Mouse (Mus musculus) stomach, postnatal 0 days (tissue): ENCODE measurements around the gene Aldh1a2. TPM values are rescaled to one million over a fixed set of nuclear protein-coding genes. Genes with fewer than 3 reads are reported as not detected.

Experiments used
- ATAC-seq: fragments of 200-750 bp; cut with Nextera tagmentation; 2 replicates; pipeline ENCODE4 v1.8.0; 2017; ENCODE audit not compliant: low FRiP score, low TSS enrichment
- DNase-seq: peaks from one replicate; pipeline ENCODE4 v3.0.0-alpha.2; 2016; ENCODE audit warnings: low spot score
- H3K27ac ChIP-seq: fragments of 300-500 bp; sonication (generic); replicated peaks from 2 replicates; pipeline ENCODE4 v1.5.1; 2014; ENCODE audit warnings: mild to moderate bottlenecking, control low read depth
- H3K27me3 ChIP-seq: fragments of 300-500 bp; sonication (generic); 2 replicates; pipeline ENCODE4 v1.6.1; 2014; ENCODE audit warnings: low read length; ENCODE audit not compliant: control insufficient read depth, insufficient read depth
- H3K36me3 ChIP-seq: fragments of 300-500 bp; sonication (generic); 2 replicates; pipeline ENCODE4 v1.6.1; 2014; ENCODE audit warnings: low read length, mixed read lengths; ENCODE audit not compliant: control insufficient read depth, insufficient read depth
- H3K4me1 ChIP-seq: fragments of 300-500 bp; sonication (generic); replicated peaks from 2 replicates; pipeline ENCODE4 v1.6.1; 2014; ENCODE audit warnings: antibody characterized with exemption; ENCODE audit not compliant: control insufficient read depth, insufficient read depth
- H3K4me2 ChIP-seq: fragments of 300-500 bp; sonication (generic); replicated peaks from 2 replicates; pipeline ENCODE4 v1.6.1; 2014; ENCODE audit warnings: low read depth, mild to moderate bottlenecking, control low read depth, moderate library complexity
- H3K4me3 ChIP-seq: fragments of 300-500 bp; sonication (generic); 2 replicates; pipeline ENCODE4 v1.5.1; 2014; ENCODE audit warnings: low read depth, low read length, control low read depth
- H3K9ac ChIP-seq: fragments of 300-500 bp; sonication (generic); 2 replicates; pipeline ENCODE4 v1.6.1; 2014; ENCODE audit warnings: mild to moderate bottlenecking, low read length, control low read depth, mixed read lengths
- H3K9me3 ChIP-seq: fragments of 300-500 bp; sonication (generic); 2 replicates; pipeline ENCODE4 v1.6.1; 2016; ENCODE audit warnings: low read length; ENCODE audit not compliant: control insufficient read depth
- CTCF ChIP-seq: IDR thresholded peaks from 2 replicates; pipeline ENCODE4 v1.5.1; 2016; ENCODE audit warnings: antibody characterized with exemption, low read depth, mild to moderate bottlenecking, moderate library complexity
- EP300 ChIP-seq: optimal IDR thresholded peaks from 2 replicates; pipeline ENCODE3; 2016; ENCODE audit warnings: antibody characterized with exemption
- WGBS: fragments of 180-500 bp; shearing (Covaris S2); extraction: QIAGEN DNeasy Blood & Tissue Kit; methylation state at CpG from one replicate; pipeline ENCODE4 v1.1.7; 2014; 5-methylcytosine and 5-hydroxymethylcytosine counted together
- polyA plus RNA-seq: library from polyadenylated mRNA; unstranded; fragments of >200 nt; fragmentation: Nextera tagmentation; extraction: Ambion mirVana; gene quantifications from 2 replicates; pipeline ENCODE4 v1.2.1, GENCODE M21; 2015

Aldh1a2 gene
- polyA plus RNA-seq, 1 experiment from 2014 or later: 47.2 TPM

DNA sequence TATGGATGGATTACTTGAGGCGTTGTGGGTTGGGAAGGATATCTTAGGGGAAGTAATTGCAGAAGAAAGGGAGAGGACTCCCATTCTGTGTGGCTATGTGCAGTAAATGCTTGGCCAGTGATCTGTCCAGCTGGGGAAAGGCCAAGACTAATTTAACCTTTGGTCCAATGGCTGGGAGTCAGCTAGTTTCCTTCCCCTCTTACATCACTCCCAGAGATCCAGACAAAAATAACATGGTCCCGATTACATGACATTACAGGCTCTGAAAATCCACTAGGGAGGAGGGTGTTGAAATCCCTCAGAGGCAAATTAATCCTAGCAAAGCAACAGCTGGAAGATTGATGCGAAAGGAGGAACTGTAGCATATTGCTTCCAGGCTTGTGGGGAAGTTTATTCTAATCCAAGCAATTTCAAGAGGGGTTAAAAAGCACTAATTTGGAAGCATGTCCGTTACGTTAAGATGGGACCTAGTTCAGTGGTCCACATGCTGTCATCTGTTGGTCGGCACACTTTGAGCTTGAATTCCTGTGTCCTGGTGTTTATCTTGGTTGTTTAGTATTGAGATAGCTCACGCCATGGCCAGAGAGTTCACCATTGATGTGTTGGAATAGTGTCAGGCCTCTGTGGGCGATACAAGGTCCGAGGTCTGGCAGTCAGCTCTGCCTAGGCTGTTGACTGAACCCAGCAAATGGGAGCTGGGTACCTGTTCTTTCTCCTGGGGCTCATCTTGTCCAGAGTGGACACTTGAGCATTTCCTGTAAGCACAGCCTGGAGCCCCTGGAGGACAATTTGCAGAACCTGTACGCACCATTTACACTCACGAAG is 101.7 kb downstream of the Aldh1a2 start:
- Histone ChIP-seq H3K9ac (no peak overlapping the region), H3K4me3 (no peak overlapping the region), H3K4me2 (no peak overlapping the region), H3K36me3 (no peaks in the 10 kb centered on the region), H3K4me1 (no peaks in the 10 kb centered on the region), H3K27ac (peak overlapping the region; percentile 67), H3K9me3 (no peaks in the 10 kb centered on the region), H3K27me3 (no peaks in the 10 kb centered on the region)
- no peak for DNase-seq
- WGBS: 50% methylated on average over 11 of the region's 11 CpGs
- ATAC-seq: peak; percentile 62; the same call in 1 of the 2 replicates
- TF ChIP-seq CTCF: no peak
- no peak for TF ChIP-seq EP300

DNA sequence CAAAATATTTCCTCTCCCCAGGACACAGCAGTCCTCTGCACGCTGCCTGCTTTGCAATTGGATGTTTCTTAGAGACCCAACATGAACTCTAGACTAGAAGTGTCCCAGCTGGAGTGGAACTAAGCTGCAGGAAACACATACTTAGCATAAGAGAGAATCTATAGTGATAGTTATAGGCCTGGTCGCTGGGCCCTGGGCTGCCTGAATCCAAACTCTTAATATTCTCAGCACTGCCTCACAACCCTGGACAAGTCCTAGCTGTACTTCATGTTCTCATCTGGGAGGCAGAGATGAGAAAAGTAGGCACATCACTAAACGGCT is 102.3 kb downstream of the Aldh1a2 start:
- H3K9ac ChIP-seq: no peak overlapping the region
- no peak overlapping the region for H3K4me3 ChIP-seq
- peak overlapping the region; percentile 67 for H3K27ac ChIP-seq
- TF ChIP-seq CTCF (no peak), EP300 (no peak)
- H3K9me3 ChIP-seq: no peaks in the 10 kb centered on the region
- no peaks in the 10 kb centered on the region for H3K36me3 ChIP-seq
- no peaks in the 10 kb centered on the region for H3K27me3 ChIP-seq
- H3K4me2 ChIP-seq: no peak overlapping the region
- WGBS: 39% methylated on average over 3 of the region's 3 CpGs
- no peak for DNase-seq
- no peak; the same call in 1 of the 2 replicates for ATAC-seq
- no peaks in the 10 kb centered on the region for H3K4me1 ChIP-seq

DNA sequence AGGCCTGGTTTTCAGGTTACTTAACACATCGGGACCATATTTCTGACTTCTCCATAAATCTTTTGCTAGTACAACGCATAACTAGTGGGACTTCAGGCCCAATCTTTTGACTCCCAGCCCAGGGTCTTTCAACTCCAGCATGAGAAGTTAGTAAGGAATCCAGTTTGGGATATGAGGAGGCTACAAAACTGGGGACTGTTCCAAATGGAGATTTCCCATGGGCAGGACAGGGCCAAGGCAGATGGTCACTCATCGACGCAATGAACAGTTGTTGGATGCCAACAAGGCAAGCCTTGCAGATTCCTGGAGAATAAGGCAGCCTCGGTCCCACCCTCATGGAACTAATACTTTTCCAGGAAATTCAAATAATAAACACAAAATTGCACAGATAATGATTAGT is 104.2 kb downstream of the Aldh1a2 start:
- Histone ChIP-seq H3K4me1 (no peaks in the 10 kb centered on the region), H3K4me3 (no peak overlapping the region), H3K27ac (peak overlapping the region; percentile 30; the same call in 1 of the 2 replicates), H3K27me3 (no peaks in the 10 kb centered on the region), H3K36me3 (no peaks in the 10 kb centered on the region), H3K9ac (no peak overlapping the region), H3K9me3 (no peaks in the 10 kb centered on the region), H3K4me2 (no peak overlapping the region)
- WGBS: 67% methylated on average over 5 of the region's 5 CpGs
- ATAC-seq: no peak
- DNase-seq: no peak
- TF ChIP-seq CTCF: no peak
- TF ChIP-seq EP300: no peak

- H3K4me2 ChIP-seq: no peak overlapping the region
- TF ChIP-seq EP300 (no peak), CTCF (peak; percentile 51)
- H3K36me3 ChIP-seq: no peaks in the 10 kb centered on the region
- WGBS: 67% methylated on average over 11 of the region's 11 CpGs
- no peak overlapping the region for H3K4me3 ChIP-seq
- H3K9ac ChIP-seq: no peak overlapping the region
- H3K27me3 ChIP-seq: no peaks in the 10 kb centered on the region
- no peak for ATAC-seq
- no peaks in the 10 kb centered on the region for H3K9me3 ChIP-seq
- peak overlapping the region; percentile 30; the same call in 1 of the 2 replicates for H3K27ac ChIP-seq
- no peak for DNase-seq
- H3K4me1 ChIP-seq: no peaks in the 10 kb centered on the region
Measured at GRCm38 (mm10) chr9:71320246-71321155, 104.9 kb downstream of the Aldh1a2 start.

- Histone ChIP-seq H3K27ac (no peak overlapping the region), H3K9me3 (no peaks in the 10 kb centered on the region), H3K9ac (no peak overlapping the region), H3K27me3 (no peaks in the 10 kb centered on the region), H3K4me1 (no peaks in the 10 kb centered on the region), H3K4me2 (no peak overlapping the region), H3K36me3 (no peaks in the 10 kb centered on the region), H3K4me3 (no peak overlapping the region)
- 65% methylated on average over 7 of the region's 7 CpGs for WGBS
- DNase-seq (no peak), ATAC-seq (no peak)
- TF ChIP-seq CTCF: no peak
- TF ChIP-seq EP300: no peak
Measured at GRCm38 (mm10) chr9:71321436-71321835, 105.8 kb downstream of the Aldh1a2 start.

- Histone ChIP-seq H3K27ac (no peak overlapping the region), H3K4me3 (no peak overlapping the region), H3K9me3 (no peaks in the 10 kb centered on the region), H3K27me3 (no peaks in the 10 kb centered on the region), H3K4me2 (no peak overlapping the region), H3K36me3 (no peaks in the 10 kb centered on the region), H3K4me1 (no peaks in the 10 kb centered on the region), H3K9ac (no peak overlapping the region)
- WGBS: 70% methylated on average over 6 of the region's 6 CpGs
- ATAC-seq (peak; percentile 53; the same call in 1 of the 2 replicates), DNase-seq (peak; percentile 18)
- TF ChIP-seq CTCF (no peak), EP300 (no peak)
Measured at GRCm38 (mm10) chr9:71321871-71322270, 106.3 kb downstream of the Aldh1a2 start.
